Mouse (Mus musculus): ENCODE results near the gene Zfp341. TPM values are rescaled to one million over a fixed set of nuclear protein-coding genes. Genes with fewer than 3 reads are reported as not detected.

The Zfp341 gene
- polyA plus RNA-seq, 1 experiment from 2014 or later, result 1.2 TPM

DNA sequence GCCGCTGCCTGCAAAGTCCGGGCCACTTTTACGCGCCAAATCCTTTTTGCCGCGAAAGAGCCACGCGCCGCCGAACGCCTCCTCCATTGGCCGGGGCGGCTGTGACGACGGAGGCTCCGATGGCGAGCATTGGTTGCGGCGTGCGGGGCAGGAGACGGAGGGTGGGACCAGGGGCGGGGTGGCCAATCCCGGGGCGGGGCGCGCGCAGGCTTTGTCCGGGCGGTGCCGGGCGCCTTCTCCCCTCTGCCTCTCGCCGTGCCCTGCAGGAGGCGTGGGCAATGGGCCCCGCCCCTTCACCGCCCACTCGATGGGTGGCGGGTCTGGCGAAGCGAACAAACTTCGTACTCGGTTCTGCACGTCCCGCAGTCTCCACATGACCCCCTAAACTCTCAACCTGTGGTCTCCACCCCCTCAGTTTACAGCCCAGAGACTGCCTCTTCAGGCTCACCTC, 43.2 kb upstream of the Zfp341 start, which contains the start of gene E2f1:
E2f1 (minus strand) TSS at position 57 of the 451 bp plus-strand sequence.
- Histone ChIP-seq H3K27me3 (replicated peaks; ENCODE audit: control insufficient read depth, insufficient read depth, low read length) (no peaks in the 10 kb centered on the region), H3K9me3 (ENCODE audit: control insufficient read depth, low read length) (no peaks in the 10 kb centered on the region), H3K4me3 (ENCODE audit: low read depth, low read length) (peak within 1 kb of the TSS; percentile 85), H3K4me1 (ENCODE audit: control insufficient read depth, insufficient read depth, low read length) (peaks cover 32% of the 10 kb centered on the region), H3K36me3 (ENCODE audit: control insufficient read depth, insufficient read depth, low read length) (no peaks in the 10 kb centered on the region), H3K27ac (replicated peaks; ENCODE audit: low read depth, low read length) (peak within 1 kb of the TSS; percentile 92), H3K9ac (ENCODE audit: low read depth, low read length) (peak within 1 kb of the TSS; percentile 85), H3K4me2 (ENCODE audit: low read depth, low read length) (peak within 1 kb of the TSS; percentile 75)
- 0% methylated on average over 12 of the region's 44 CpGs for WGBS
- ATAC-seq (ENCODE audit: low read depth) (peak; percentile 98), DNase-seq (ENCODE audit: low spot score) (peak; percentile 98)

DNA sequence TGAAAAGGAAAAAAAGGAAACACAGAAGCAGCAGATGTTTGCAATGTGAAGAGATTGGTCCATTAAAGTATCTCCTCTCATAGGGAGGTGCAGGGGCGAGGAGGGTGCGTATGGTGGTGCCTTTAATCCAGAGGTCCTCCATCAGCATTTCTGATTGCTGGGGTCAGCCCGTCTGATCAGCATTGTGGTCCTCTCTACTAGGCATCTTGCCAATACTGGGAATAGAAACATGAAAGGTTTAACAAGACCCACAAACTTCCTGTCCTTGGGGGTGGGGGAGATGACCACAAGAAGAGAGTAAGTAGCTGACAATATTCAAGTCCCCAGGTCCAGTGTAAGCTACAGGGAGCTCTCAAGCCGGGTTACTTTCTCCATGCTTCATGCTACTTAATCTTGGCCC, 42.4 kb upstream of the Zfp341 start:
- peaks cover 32% of the 10 kb centered on the region for H3K4me1 ChIP-seq (ENCODE audit: control insufficient read depth, insufficient read depth, low read length)
- no peak for ATAC-seq (ENCODE audit: low read depth)
- no peak for DNase-seq (ENCODE audit: low spot score)
- H3K36me3 ChIP-seq (ENCODE audit: control insufficient read depth, insufficient read depth, low read length), result no peaks in the 10 kb centered on the region
- 64% methylated on average over 4 of the region's 4 CpGs for WGBS
- no peak overlapping the region for H3K27ac ChIP-seq (replicated peaks; ENCODE audit: low read depth, low read length)
- H3K27me3 ChIP-seq (replicated peaks; ENCODE audit: control insufficient read depth, insufficient read depth, low read length), result no peaks in the 10 kb centered on the region
- no peaks in the 10 kb centered on the region for H3K9me3 ChIP-seq (ENCODE audit: control insufficient read depth, low read length)
- H3K4me3 ChIP-seq (ENCODE audit: low read depth, low read length), result no peak overlapping the region
- peak overlapping the region; percentile 75 for H3K4me2 ChIP-seq (ENCODE audit: low read depth, low read length)
- H3K9ac ChIP-seq (ENCODE audit: low read depth, low read length), result no peak overlapping the region

DNA sequence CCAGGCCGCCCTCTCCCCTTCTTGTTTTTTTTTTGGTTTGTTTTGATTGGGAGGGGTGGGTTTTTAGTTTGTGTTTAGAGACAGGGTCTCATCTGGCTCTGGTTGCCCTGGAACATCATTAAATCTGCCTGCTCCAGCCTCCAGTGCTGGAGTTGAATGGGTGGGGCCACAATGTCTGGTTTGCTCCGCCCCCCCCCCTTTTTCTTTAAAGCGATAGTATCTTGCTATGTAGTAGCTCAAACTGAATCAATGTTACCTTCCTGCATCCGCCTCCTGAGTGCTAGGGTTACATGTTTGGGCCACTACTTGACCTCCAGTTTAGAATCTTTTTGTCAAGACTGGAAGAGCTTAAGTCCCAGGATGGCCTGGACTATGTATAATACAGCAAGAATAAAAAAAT, 41.8 kb upstream of the Zfp341 start:
- ATAC-seq (ENCODE audit: low read depth) (no peak), DNase-seq (ENCODE audit: low spot score) (no peak)
- Histone ChIP-seq H3K27ac (replicated peaks; ENCODE audit: low read depth, low read length) (no peak overlapping the region), H3K36me3 (ENCODE audit: control insufficient read depth, insufficient read depth, low read length) (no peaks in the 10 kb centered on the region), H3K27me3 (replicated peaks; ENCODE audit: control insufficient read depth, insufficient read depth, low read length) (no peaks in the 10 kb centered on the region), H3K4me3 (ENCODE audit: low read depth, low read length) (no peak overlapping the region), H3K4me2 (ENCODE audit: low read depth, low read length) (no peak overlapping the region), H3K9me3 (ENCODE audit: control insufficient read depth, low read length) (no peaks in the 10 kb centered on the region), H3K9ac (ENCODE audit: low read depth, low read length) (no peak overlapping the region), H3K4me1 (ENCODE audit: control insufficient read depth, insufficient read depth, low read length) (peaks cover 32% of the 10 kb centered on the region)
- 86% methylated on average over 4 of the region's 4 CpGs for WGBS

DNA sequence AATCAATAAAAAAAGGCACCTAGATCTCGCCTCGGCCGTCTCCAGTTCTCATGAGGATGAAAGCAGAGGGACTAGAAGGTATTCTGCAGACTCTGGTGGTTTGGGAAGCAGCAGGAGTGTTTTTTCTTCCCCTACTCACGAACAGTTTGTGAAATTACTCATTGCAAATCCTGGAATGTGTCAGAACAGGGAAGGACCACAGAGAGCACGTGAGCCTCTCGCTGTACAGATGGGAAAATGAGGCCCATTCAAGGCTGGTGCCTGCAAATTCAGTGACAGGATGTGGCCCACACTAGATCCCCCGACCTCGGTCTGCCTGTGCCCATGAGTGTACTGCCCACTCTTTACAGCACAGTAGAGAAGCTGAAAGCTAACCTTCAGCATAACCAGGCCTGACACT, 41.1 kb upstream of the Zfp341 start:
- 0 out of 2 replicates have a peak overlapping the region, but pooled peaks have one; percentile 29 for H3K27ac ChIP-seq (replicated peaks; ENCODE audit: low read depth, low read length)
- DNase-seq (ENCODE audit: low spot score) (no peak), ATAC-seq (ENCODE audit: low read depth) (no peak)
- no peaks in the 10 kb centered on the region for H3K27me3 ChIP-seq (replicated peaks; ENCODE audit: control insufficient read depth, insufficient read depth, low read length)
- WGBS, result 56% methylated on average over 8 of the region's 8 CpGs
- no peaks in the 10 kb centered on the region for H3K9me3 ChIP-seq (ENCODE audit: control insufficient read depth, low read length)
- H3K4me2 ChIP-seq (ENCODE audit: low read depth, low read length), result no peak overlapping the region
- H3K4me3 ChIP-seq (ENCODE audit: low read depth, low read length), result no peak overlapping the region
- H3K36me3 ChIP-seq (ENCODE audit: control insufficient read depth, insufficient read depth, low read length), result no peaks in the 10 kb centered on the region
- H3K4me1 ChIP-seq (ENCODE audit: control insufficient read depth, insufficient read depth, low read length), result peaks cover 30% of the 10 kb centered on the region
- H3K9ac ChIP-seq (ENCODE audit: low read depth, low read length), result no peak overlapping the region

DNA sequence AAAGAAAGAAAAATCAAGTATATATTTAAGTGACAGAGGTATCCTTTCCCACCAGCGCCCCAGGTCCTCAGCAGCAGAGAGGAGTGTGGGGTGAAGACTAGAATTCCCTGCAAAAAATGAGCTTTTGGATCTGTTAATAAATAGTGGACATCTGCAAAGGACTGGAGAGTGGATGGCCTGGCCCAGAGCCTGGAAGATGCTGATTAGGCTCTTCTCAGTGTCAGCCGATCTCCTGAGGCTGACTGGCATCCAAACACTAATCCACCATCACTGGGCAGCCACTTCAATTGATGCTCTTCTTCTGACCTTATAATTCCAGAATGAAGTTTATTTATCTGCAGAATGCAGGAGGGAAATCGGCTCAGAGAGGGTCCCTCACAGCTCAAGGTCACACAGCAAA, 40.1 kb upstream of the Zfp341 start:
- H3K27ac ChIP-seq (replicated peaks; ENCODE audit: low read depth, low read length), result no peak overlapping the region
- ATAC-seq (ENCODE audit: low read depth) (no peak), DNase-seq (ENCODE audit: low spot score) (no peak)
- H3K9me3 ChIP-seq (ENCODE audit: control insufficient read depth, low read length), result no peaks in the 10 kb centered on the region
- H3K4me3 ChIP-seq (ENCODE audit: low read depth, low read length), result no peak overlapping the region
- H3K36me3 ChIP-seq (ENCODE audit: control insufficient read depth, insufficient read depth, low read length), result no peaks in the 10 kb centered on the region
- no peak overlapping the region for H3K4me2 ChIP-seq (ENCODE audit: low read depth, low read length)
- 75% methylated on average over 3 of the region's 3 CpGs for WGBS
- H3K27me3 ChIP-seq (replicated peaks; ENCODE audit: control insufficient read depth, insufficient read depth, low read length), result no peaks in the 10 kb centered on the region
- H3K9ac ChIP-seq (ENCODE audit: low read depth, low read length), result no peak overlapping the region
- H3K4me1 ChIP-seq (ENCODE audit: control insufficient read depth, insufficient read depth, low read length), result peaks cover 22% of the 10 kb centered on the region

DNA sequence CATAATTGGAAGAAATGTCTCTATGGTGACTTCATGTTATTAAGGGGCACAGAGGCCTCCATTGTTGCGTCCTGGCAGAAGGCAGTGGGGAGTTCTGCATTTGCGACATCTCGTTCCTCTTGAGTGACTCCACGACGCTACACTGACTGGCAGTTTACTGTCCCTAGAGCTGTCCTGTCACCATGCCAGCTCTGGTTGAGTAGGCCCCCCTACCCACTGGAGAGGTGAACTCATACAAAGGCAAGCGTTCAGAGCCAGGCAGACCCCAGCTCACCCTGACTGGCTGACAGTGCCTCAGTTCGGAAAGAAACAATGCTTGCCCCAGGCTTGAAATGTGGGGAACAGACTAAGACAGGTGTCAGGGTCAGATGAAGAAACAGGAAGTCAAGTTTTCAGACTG, 38.8 kb upstream of the Zfp341 start:
- Histone ChIP-seq H3K4me1 (ENCODE audit: control insufficient read depth, insufficient read depth, low read length) (peaks cover 13% of the 10 kb centered on the region; the same call in 1 of the 2 replicates), H3K27ac (replicated peaks; ENCODE audit: low read depth, low read length) (no peak overlapping the region), H3K4me2 (ENCODE audit: low read depth, low read length) (no peak overlapping the region), H3K4me3 (ENCODE audit: low read depth, low read length) (no peak overlapping the region), H3K9me3 (ENCODE audit: control insufficient read depth, low read length) (no peaks in the 10 kb centered on the region), H3K27me3 (replicated peaks; ENCODE audit: control insufficient read depth, insufficient read depth, low read length) (no peaks in the 10 kb centered on the region), H3K36me3 (ENCODE audit: control insufficient read depth, insufficient read depth, low read length) (no peaks in the 10 kb centered on the region), H3K9ac (ENCODE audit: low read depth, low read length) (no peak overlapping the region)
- DNase-seq (ENCODE audit: low spot score), result no peak
- ATAC-seq (ENCODE audit: low read depth), result no peak
- WGBS, result 57% methylated on average over 7 of the region's 7 CpGs

DNA sequence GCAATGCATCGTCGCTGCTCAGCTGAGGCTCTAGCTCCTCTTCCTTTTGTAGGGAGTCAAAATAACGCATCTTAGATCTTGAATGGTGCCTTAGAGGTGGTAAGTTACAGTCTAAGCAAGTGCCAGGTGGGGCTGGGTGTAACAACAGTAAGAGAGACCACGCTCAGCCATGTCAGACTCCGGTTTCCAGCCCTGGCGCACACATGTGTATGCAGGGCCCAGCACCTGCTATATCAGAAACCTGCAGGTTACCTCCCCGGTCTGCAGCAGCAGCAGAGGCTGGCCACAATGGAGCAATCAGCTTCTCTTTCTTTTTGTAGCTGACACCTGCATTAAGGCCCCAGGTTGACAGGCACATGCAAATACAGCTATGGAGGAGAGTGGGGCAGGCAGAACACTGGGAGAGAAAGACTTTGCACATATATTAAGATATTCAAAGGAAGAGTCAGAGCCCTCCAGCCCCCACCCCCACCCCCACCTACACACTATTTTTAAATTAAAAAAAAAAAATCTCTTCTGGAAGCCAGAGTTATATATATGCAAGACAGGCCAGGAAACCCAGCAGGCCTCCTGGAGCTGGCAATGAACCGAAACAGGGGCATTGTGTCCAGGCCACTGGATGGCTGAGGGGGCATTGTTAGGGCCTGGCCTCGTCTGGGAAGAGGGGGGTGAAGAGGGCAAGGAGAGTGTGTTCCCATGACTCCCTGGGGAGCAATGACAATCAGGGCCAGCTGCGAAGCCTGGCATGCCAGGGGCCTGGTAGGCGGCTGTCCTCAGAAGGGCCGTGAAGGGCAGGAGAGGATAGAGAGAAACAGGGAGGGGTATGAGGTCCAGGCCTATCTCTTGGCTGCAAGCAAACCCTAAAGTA, 36.0 kb upstream of the Zfp341 start:
- WGBS, result 50% methylated on average over 9 of the region's 12 CpGs
- DNase-seq (ENCODE audit: low spot score) (peak; percentile 52), ATAC-seq (ENCODE audit: low read depth) (peak; percentile 33; the same call in 1 of the 2 replicates)
- Histone ChIP-seq H3K4me2 (ENCODE audit: low read depth, low read length) (no peak overlapping the region), H3K27ac (replicated peaks; ENCODE audit: low read depth, low read length) (no peak overlapping the region), H3K9ac (ENCODE audit: low read depth, low read length) (no peak overlapping the region), H3K9me3 (ENCODE audit: control insufficient read depth, low read length) (no peaks in the 10 kb centered on the region), H3K36me3 (ENCODE audit: control insufficient read depth, insufficient read depth, low read length) (no peaks in the 10 kb centered on the region), H3K27me3 (replicated peaks; ENCODE audit: control insufficient read depth, insufficient read depth, low read length) (no peaks in the 10 kb centered on the region), H3K4me3 (ENCODE audit: low read depth, low read length) (no peak overlapping the region), H3K4me1 (ENCODE audit: control insufficient read depth, insufficient read depth, low read length) (0 out of 2 replicates have a peak, but pooled peaks cover 2% of the 10 kb centered on the region)

DNA sequence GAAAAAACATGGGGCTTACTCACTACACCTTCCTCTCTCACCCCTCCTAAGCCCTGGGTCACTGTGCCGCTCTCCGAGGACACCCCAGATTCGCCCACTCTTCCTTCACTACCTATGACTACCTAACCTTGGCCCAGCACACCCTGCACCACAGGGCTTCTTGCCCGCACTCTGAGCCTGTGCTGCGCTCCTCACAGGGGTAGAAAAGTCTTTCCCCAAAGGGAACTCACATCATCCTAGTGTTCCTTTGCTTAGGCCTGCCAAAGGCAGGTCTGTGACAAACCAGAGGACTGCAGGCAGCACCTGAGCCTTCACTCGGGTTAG, 35.4 kb upstream of the Zfp341 start:
- 82% methylated on average over 6 of the region's 6 CpGs for WGBS
- Histone ChIP-seq H3K9me3 (ENCODE audit: control insufficient read depth, low read length) (no peaks in the 10 kb centered on the region), H3K27me3 (replicated peaks; ENCODE audit: control insufficient read depth, insufficient read depth, low read length) (no peaks in the 10 kb centered on the region), H3K4me2 (ENCODE audit: low read depth, low read length) (no peak overlapping the region), H3K4me3 (ENCODE audit: low read depth, low read length) (no peak overlapping the region), H3K36me3 (ENCODE audit: control insufficient read depth, insufficient read depth, low read length) (no peaks in the 10 kb centered on the region), H3K9ac (ENCODE audit: low read depth, low read length) (no peak overlapping the region), H3K4me1 (ENCODE audit: control insufficient read depth, insufficient read depth, low read length) (no peaks in the 10 kb centered on the region), H3K27ac (replicated peaks; ENCODE audit: low read depth, low read length) (no peak overlapping the region)
- DNase-seq (ENCODE audit: low spot score), result no peak
- ATAC-seq (ENCODE audit: low read depth), result no peak

DNA sequence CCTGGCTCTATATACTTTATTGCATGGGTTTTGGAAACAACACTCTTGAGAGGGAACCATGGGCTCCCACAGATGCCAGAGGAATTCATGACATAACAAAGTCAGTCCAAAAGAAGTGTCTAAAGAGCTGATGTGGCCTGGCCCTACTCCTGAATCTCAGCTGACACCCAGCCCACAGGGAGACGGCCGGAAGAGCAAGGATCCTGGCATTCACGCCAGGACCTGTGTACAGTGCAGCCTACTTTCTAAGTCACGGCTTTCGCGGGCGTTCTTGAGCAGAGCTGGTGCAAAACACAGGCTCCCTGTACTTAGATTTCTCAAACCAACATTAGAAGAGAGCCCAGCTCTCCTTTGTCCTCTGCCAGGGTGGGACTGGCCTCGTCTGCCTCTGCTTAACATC, 32.5 kb upstream of the Zfp341 start:
- 80% methylated on average over 8 of the region's 8 CpGs for WGBS
- ATAC-seq (ENCODE audit: low read depth), result no peak

More for the DNA sequence above, 32.5 kb upstream of the Zfp341 start:
- H3K27me3 ChIP-seq (replicated peaks; ENCODE audit: control insufficient read depth, insufficient read depth, low read length), result no peaks in the 10 kb centered on the region
- no peaks in the 10 kb centered on the region for H3K36me3 ChIP-seq (ENCODE audit: control insufficient read depth, insufficient read depth, low read length)
- H3K4me3 ChIP-seq (ENCODE audit: low read depth, low read length), result no peak overlapping the region
- DNase-seq (ENCODE audit: low spot score), result no peak
- no peaks in the 10 kb centered on the region for H3K9me3 ChIP-seq (ENCODE audit: control insufficient read depth, low read length)
- no peak overlapping the region for H3K4me2 ChIP-seq (ENCODE audit: low read depth, low read length)
- no peak overlapping the region for H3K27ac ChIP-seq (replicated peaks; ENCODE audit: low read depth, low read length)
- no peak overlapping the region for H3K9ac ChIP-seq (ENCODE audit: low read depth, low read length)
- 0 out of 2 replicates have a peak, but pooled peaks cover 12% of the 10 kb centered on the region for H3K4me1 ChIP-seq (ENCODE audit: control insufficient read depth, insufficient read depth, low read length)
